Mouse (Mus musculus) central nervous system, embryonic 14 days (tissue): ENCODE data around the gene Zscan20. TPM values are rescaled to one million over a fixed set of nuclear protein-coding genes. Genes with fewer than 3 reads are reported as not detected.

Source experiments
- polyA plus RNA-seq: library from polyadenylated mRNA; depleted of rRNA; stranded (reverse); fragments of >200 nt; gene quantifications from 2 replicates; pipeline ENCODE4 v1.2.3, GENCODE M21; 2012; rRNA removed

Gene Zscan20
- polyA plus RNA-seq: 5.1 and 5.5 TPM in 2 replicates

DNA sequence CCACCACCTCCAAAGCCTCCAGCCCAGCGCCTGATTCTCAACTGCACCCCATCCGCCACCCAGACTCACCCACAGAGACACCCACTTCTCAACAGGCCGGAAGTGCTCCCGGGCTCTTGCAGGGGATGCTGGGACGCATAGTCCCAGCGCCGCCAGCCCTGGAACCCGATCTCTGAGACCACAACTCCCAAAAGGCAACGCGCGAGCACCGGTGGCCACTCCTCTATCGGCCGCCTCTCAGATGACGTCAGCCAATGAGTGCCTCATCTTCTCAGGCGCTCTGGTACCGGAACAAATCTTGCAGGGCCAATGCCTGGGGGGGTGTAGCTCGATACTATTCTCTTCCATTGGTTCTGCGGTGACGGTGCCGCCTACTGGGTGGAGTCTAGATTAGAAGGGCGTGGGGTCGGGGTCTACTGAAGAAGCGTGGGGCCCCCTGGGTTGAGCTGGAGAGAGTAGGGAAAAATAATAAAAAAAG lies at the start of gene Zscan20:
TSS of gene Zscan20 (minus strand) at position 174 of the 478 bp plus-strand sequence.

DNA sequence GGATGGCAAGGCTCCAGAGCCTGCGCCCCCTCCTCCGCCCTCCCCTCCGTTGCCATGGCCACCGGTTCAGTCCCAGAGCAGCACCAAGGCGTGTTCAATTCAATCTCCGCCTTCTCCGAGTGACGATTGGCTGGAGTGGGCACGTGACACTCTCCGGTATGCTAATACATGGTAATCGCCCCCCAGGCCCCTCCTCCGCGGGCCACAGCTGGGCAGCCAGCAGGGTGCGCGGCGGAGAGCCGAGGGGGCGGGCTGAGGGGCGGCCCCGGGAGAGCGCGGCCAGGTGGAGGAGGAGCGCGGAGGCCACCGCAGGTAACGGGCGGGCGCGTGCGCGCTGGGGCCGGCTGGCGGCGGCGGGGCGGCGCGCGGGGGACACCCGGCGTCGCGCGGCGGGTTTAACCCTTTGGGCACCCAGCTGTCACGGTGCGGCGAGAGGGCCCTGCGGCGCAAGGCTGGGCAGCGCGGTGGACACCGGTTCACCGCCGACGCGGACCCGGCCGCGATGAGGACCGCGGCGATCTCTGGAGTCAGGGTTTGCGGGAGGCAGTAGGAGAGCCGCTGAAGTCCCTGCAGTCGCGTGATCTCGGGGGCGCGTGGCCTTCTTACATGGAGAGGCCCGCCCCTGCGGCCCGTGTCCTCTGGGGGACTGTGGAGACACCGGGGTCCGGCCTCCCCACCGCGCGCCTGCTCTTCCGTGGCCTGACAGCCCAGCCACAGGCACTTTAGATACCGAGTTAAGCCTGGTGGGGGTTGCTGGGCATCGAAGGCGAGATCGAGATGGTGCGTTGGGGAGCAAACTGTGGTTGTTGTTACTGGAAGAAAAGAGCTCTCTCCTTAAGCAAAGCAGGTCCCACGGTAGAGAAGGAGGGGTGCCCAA lies 44.8 kb upstream of the Zscan20 start, which contains the start of gene Phc2:
TSS of gene Phc2 (plus strand) at position 198 of the 877 bp plus-strand sequence.

DNA sequence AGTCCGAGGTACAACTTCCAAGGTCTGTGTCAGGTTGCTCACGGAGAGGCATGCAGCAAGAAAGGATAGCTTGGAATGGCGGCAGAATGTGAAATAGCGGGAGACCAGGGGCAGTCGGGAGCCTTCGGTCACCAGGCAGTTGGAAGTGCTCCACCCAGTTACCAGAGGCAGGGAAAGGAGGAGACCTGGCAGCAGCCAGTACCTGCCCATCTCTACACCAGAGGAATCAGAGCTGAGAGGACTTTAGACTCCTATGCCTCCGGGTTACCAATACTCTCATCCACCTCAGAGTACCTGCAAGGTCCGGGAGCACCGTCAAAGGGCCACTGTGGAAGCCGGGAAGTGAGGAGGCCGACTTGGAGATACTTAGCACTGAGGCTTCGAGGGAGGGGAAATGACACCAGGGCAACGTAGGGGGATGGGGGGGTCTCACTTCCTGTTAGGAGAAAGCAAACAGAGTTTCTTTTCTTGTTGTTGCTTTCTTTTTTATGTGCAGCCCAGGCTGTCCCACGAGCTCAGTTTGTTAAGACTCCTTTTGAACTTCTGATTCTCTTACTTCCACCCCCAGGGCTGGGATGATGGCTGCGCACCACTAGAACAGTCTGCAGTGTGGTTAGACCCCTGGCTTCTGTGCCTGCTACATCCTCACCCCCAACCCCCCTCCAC lies 8.5 kb upstream of the Zscan20 start, which contains the start of gene Tlr12:
TSS of gene Tlr12 (minus strand) at position 374 of the 666 bp plus-strand sequence.

Other genes with a start within 250 kb of the Zscan20 start
- 1.2 and 1.7 TPM in 2 replicates for gene Tlr12, start 8.5 kb upstream of the Zscan20 start, polyA plus RNA-seq
- 161 and 184 TPM in 2 replicates for gene Phc2, start 44.6 kb upstream of the Zscan20 start, polyA plus RNA-seq
- gene A3galt2, start 145.3 kb upstream of the Zscan20 start, polyA plus RNA-seq: 2.8 and 4.2 TPM in 2 replicates
- 63.6 and 69.8 TPM in 2 replicates for gene Zfp362, start 195.9 kb upstream of the Zscan20 start, polyA plus RNA-seq